Mouse (Mus musculus) stomach, embryonic 14.5 days (tissue): Measurements from ENCODE around the gene Dao. TPM values are rescaled to one million over a fixed set of nuclear protein-coding genes. Genes with fewer than 3 reads are reported as not detected.

Source experiments
- ATAC-seq: fragments of 200-750 bp; cut with Nextera tagmentation; 2 replicates; pipeline ENCODE4 v1.8.0; 2017; ENCODE audit warnings: low read depth, moderate TSS enrichment; ENCODE audit not compliant: insufficient number of reproducible peaks, insufficient read depth, low FRiP score
- H3K27ac ChIP-seq: fragments of 300-500 bp; sonication (generic); 2 replicates; pipeline ENCODE4 v1.5.1; 2014; ENCODE audit warnings: mild to moderate bottlenecking, low read length, moderate library complexity, mixed read lengths
- H3K27me3 ChIP-seq: fragments of 300-500 bp; sonication (generic); 2 replicates; pipeline ENCODE4 v1.6.1; 2014; ENCODE audit warnings: low read length, control low read depth, mixed read lengths; ENCODE audit not compliant: control insufficient read depth, insufficient read depth
- H3K36me3 ChIP-seq: fragments of 300-500 bp; sonication (generic); 2 replicates; pipeline ENCODE4 v1.6.1; 2014; ENCODE audit warnings: mild to moderate bottlenecking, control low read depth, low read length, moderate library complexity, mixed read lengths; ENCODE audit not compliant: control insufficient read depth, insufficient read depth
- H3K4me1 ChIP-seq: fragments of 300-500 bp; sonication (generic); 2 replicates; pipeline ENCODE4 v1.6.1; 2014; ENCODE audit warnings: low read length, control low read depth, mixed read lengths; ENCODE audit not compliant: control insufficient read depth, insufficient read depth
- H3K4me2 ChIP-seq: fragments of 300-500 bp; sonication (generic); replicated peaks from 2 replicates; pipeline ENCODE4 v1.6.1; 2014; ENCODE audit warnings: low read depth, low read length, control low read depth
- H3K4me3 ChIP-seq: fragments of 300-500 bp; sonication (generic); 2 replicates; pipeline ENCODE4 v1.5.1; 2014; ENCODE audit warnings: low read depth, low read length, control low read depth
- H3K9ac ChIP-seq: fragments of 300-500 bp; sonication (generic); replicated peaks from 2 replicates; pipeline ENCODE4 v1.6.1; 2014; ENCODE audit warnings: low read depth, mild to moderate bottlenecking, control low read depth, low read length, moderate library complexity, mixed read lengths
- H3K9me3 ChIP-seq: fragments of 300-500 bp; sonication (generic); 2 replicates; pipeline ENCODE4 v1.6.1; 2016; ENCODE audit warnings: low read depth, low read length, control low read depth; ENCODE audit not compliant: control insufficient read depth
- WGBS: fragments of 180-500 bp; shearing (Covaris S2); extraction: QIAGEN DNeasy Blood & Tissue Kit; methylation state at CpG from one replicate; pipeline ENCODE4 v1.1.7; 2014; 5-methylcytosine and 5-hydroxymethylcytosine counted together
- polyA plus RNA-seq: library from polyadenylated mRNA; unstranded; fragments of >200 nt; fragmentation: Nextera tagmentation; extraction: Ambion mirVana; gene quantifications from 2 replicates; pipeline ENCODE4 v1.2.1, GENCODE M21; 2014

Dao gene
- 0.16 and 0.17 TPM in 2 replicates for polyA plus RNA-seq

- no peaks in the 10 kb centered on the region for H3K27me3 ChIP-seq
- H3K27ac ChIP-seq: no peak within 1 kb of the TSS
- H3K9me3 ChIP-seq: no peaks in the 10 kb centered on the region
- no peaks in the 10 kb centered on the region for H3K4me1 ChIP-seq
- no peak for ATAC-seq
- H3K9ac ChIP-seq: no peak within 1 kb of the TSS
- H3K4me2 ChIP-seq: no peak within 1 kb of the TSS
- no peaks in the 10 kb centered on the region for H3K36me3 ChIP-seq
- H3K4me3 ChIP-seq: no peak within 1 kb of the TSS
- 45% methylated on average over 5 of the region's 5 CpGs for WGBS
These were observed at the start of gene Dao for GRCm38 (mm10) chr5:114003542-114003941. Gene Dao, plus strand, starts transcription at chr5:114003703.

DNA sequence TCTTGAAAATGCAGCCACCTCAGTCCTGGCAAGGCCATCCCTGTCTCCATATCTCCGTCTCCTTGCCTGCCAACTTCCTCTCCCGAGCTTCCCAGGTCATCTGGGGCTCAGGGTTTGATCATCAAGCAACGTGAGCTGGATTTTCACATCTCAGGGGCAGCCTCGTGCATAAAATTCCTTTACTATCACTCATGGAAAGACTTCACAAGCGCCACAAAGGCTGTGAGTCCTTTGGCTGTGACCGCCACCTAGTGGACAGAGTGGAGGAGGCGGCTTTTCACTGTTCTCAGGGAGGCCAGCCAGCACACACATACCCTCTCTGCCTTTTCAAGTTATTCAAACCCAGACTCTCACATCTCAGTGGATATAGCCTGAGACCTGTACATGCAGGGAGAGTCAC lies 49.1 kb upstream of the Dao start:
- Histone ChIP-seq H3K4me3 (no peak overlapping the region), H3K27me3 (no peaks in the 10 kb centered on the region), H3K4me2 (no peak overlapping the region), H3K4me1 (no peaks in the 10 kb centered on the region; the same call in 1 of the 2 replicates), H3K9me3 (no peaks in the 10 kb centered on the region), H3K36me3 (peaks cover 46% of the 10 kb centered on the region), H3K27ac (no peak overlapping the region), H3K9ac (no peak overlapping the region)
- WGBS: 10% methylated on average over 7 of the region's 7 CpGs
- no peak for ATAC-seq

DNA sequence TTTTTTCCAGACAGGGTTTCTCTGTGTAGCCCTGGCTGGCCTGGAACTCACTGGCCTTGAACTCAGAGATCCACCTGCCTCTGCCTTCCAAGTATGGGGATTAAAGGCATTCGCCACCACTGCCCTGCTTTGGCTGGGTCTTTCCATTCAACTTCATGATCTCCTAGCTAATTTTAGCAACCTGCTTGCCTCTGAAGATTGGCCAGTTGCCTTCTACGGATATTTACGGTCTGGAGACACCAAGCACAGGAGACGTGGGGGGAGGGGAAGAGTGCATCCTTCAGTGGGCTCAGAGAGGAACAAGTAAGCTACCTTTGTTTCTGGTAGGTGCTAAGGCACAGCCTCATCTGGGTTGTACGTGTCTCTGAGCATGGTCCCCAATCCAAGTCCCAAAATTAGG lies 48.2 kb upstream of the Dao start:
- 85% methylated on average over 5 of the region's 5 CpGs for WGBS
- ATAC-seq: no peak
- H3K36me3 ChIP-seq: peaks cover 40% of the 10 kb centered on the region

GRCm38 (mm10) chr5:113955691-113956090 lies 47.8 kb upstream of the Dao start:
- Histone ChIP-seq H3K4me3 (no peak overlapping the region), H3K9ac (no peak overlapping the region), H3K36me3 (peaks cover 36% of the 10 kb centered on the region), H3K4me2 (no peak overlapping the region), H3K27ac (no peak overlapping the region), H3K27me3 (no peaks in the 10 kb centered on the region), H3K9me3 (no peaks in the 10 kb centered on the region), H3K4me1 (no peaks in the 10 kb centered on the region; the same call in 1 of the 2 replicates)
- ATAC-seq: no peak
- 89% methylated on average over 8 of the region's 8 CpGs for WGBS

More for the DNA sequence above, 48.2 kb upstream of the Dao start:
- Histone ChIP-seq H3K4me3 (no peak overlapping the region), H3K4me1 (no peaks in the 10 kb centered on the region; the same call in 1 of the 2 replicates), H3K9me3 (no peaks in the 10 kb centered on the region), H3K9ac (no peak overlapping the region), H3K27ac (no peak overlapping the region), H3K4me2 (no peak overlapping the region), H3K27me3 (no peaks in the 10 kb centered on the region)

DNA sequence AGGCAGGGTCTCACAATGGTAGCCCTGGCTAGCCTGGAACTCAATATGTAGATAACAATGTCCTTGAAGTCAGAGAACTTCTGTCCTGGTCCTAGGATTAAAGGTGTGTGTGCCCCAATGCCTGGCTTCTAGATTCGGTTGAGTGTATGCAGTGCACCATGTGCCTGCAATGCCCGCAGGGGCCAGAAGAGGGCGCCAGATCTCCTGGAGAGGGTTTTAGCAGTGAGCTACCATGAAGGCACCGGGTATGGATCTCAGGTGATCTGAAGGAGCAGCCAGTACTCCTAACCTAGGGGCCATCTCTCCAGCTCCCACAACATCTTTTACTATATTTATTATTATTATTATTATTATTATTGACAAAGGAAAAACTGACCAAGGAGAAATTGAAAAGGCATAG lies 47.0 kb upstream of the Dao start:
- Histone ChIP-seq H3K27ac (no peak overlapping the region), H3K9me3 (no peaks in the 10 kb centered on the region), H3K36me3 (peaks cover 30% of the 10 kb centered on the region), H3K4me2 (no peak overlapping the region), H3K27me3 (no peaks in the 10 kb centered on the region), H3K4me1 (no peaks in the 10 kb centered on the region; the same call in 1 of the 2 replicates), H3K4me3 (no peak overlapping the region), H3K9ac (no peak overlapping the region)
- 0 out of 2 replicates have a peak, but pooled peaks have one; percentile 12 for ATAC-seq
- WGBS: 7% methylated on average over 4 of the region's 4 CpGs

- Histone ChIP-seq H3K9me3 (no peaks in the 10 kb centered on the region), H3K4me1 (no peaks in the 10 kb centered on the region; the same call in 1 of the 2 replicates), H3K27ac (no peak overlapping the region), H3K4me2 (no peak overlapping the region), H3K36me3 (peaks cover 21% of the 10 kb centered on the region), H3K4me3 (no peak overlapping the region), H3K27me3 (no peaks in the 10 kb centered on the region), H3K9ac (no peak overlapping the region)
- 19% methylated on average over 6 of the region's 6 CpGs for WGBS
- ATAC-seq: no peak
These were observed 44.5 kb upstream of the Dao start for GRCm38 (mm10) chr5:113959039-113959438.

- Histone ChIP-seq H3K9me3 (no peaks in the 10 kb centered on the region), H3K9ac (no peak overlapping the region), H3K36me3 (peaks cover 18% of the 10 kb centered on the region), H3K4me1 (no peaks in the 10 kb centered on the region; the same call in 1 of the 2 replicates), H3K27me3 (no peaks in the 10 kb centered on the region), H3K27ac (no peak overlapping the region), H3K4me2 (no peak overlapping the region), H3K4me3 (no peak overlapping the region)
- WGBS: 83% methylated on average over 8 of the region's 8 CpGs
- no peak for ATAC-seq
These were observed 43.1 kb upstream of the Dao start for GRCm38 (mm10) chr5:113960416-113960815.

- peaks cover 26% of the 10 kb centered on the region for H3K36me3 ChIP-seq
- H3K9me3 ChIP-seq: no peaks in the 10 kb centered on the region
- no peak for ATAC-seq
- no peaks in the 10 kb centered on the region for H3K27me3 ChIP-seq
- WGBS: 59% methylated on average over 7 of the region's 7 CpGs
- H3K27ac ChIP-seq: no peak overlapping the region
- no peak overlapping the region for H3K4me3 ChIP-seq
- no peak overlapping the region for H3K9ac ChIP-seq
- H3K4me1 ChIP-seq: no peaks in the 10 kb centered on the region; the same call in 1 of the 2 replicates
- no peak overlapping the region for H3K4me2 ChIP-seq
These were observed 41.7 kb upstream of the Dao start for GRCm38 (mm10) chr5:113961776-113962175.

DNA sequence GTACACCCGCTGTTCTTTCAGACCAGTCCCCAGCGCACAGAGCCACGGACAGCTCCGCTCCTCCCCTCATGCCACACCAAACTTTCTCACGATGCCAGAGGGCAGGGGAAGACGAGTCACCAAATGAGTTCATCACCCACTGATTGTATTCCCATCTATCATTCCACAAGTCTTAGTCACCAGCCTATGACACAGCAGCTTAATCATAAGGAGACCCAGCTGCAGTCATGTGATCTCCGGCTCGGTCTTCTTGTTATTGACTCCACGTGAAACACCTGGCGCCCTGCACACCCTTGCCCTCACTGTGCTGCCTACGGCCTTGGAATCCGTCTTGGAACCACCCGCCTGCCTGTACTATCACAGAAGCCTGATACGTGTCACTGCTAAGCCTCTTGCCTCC lies 38.5 kb upstream of the Dao start:
- Histone ChIP-seq H3K27me3 (no peaks in the 10 kb centered on the region), H3K4me2 (no peak overlapping the region), H3K4me3 (no peak overlapping the region), H3K4me1 (no peaks in the 10 kb centered on the region), H3K27ac (no peak overlapping the region), H3K36me3 (peaks cover 37% of the 10 kb centered on the region), H3K9me3 (no peaks in the 10 kb centered on the region), H3K9ac (no peak overlapping the region)
- 76% methylated on average over 14 of the region's 14 CpGs for WGBS
- ATAC-seq: no peak
